In genomic region chr2:101952951-101953361, GRCm38 (mm10) we compare ENCODE assay signal across 13 mouse cellular contexts.
DNase-seq lines count a peak whose midpoint lies in the region; TF ChIP-seq lines count a peak whose summit lies in the region.
"Had no signal": no experiment of that assay in that cellular context is flagged by ENCODE, and none has a peak within 500 bp of the region (broad histone marks: within the 10 kb centered on the region; RNA-seq: fewer than 3 reads in every experiment).

No protein-coding gene starts in this region.

- peak; percentile 38 for DNase-seq in gastrocnemius, postnatal 14 days
- DNase-seq in gastrocnemius, adult 8-10 months (ENCODE audit: low spot score in 2 of 2): no peak
- DNase-seq in layer of hippocampus, adult 2 months (ENCODE audit: low spot score in 2 of 2): no peak
- DNase-seq in layer of hippocampus, adult 8-10 months (ENCODE audit: low spot score in 2 of 2): no peak
- DNase-seq in cerebellum, adult 9-11 months: peak; percentile 78
- peak; percentile 27 to 66 for DNase-seq in kidney, postnatal 25 days
- no peak for DNase-seq in lung, adult 18-20 months
- no peak for DNase-seq in layer of hippocampus, adult 11-12 months (ENCODE audit: low spot score)
- DNase-seq: lung, postnatal 36 days; retina, postnatal 1 day had no signal

- TF ChIP-seq CTCF in layer of hippocampus, adult 2 months (conservative IDR thresholded peaks at IDR 0.05): no peak

- no peak overlapping the region for H3K4me3 ChIP-seq in layer of hippocampus, adult 2 months
- H3K4me3 ChIP-seq: left cerebral cortex, adult 2 months; midbrain, embryonic 10.5 days; myocyte had no signal

- peak overlapping the region; percentile 46 for H3K27ac ChIP-seq in layer of hippocampus, adult 2 months
- H3K27ac ChIP-seq: left cerebral cortex, adult 2 months; midbrain, embryonic 10.5 days had no signal

- intact Hi-C loops in gastrocnemius, postnatal 14 days (cut with DNase I; ENCODE audit: low total_unique reads): no loop called here

Comparison
In these comparisons a context has a peak if more than half of its experiments do, and no peak if none do; other contexts are left out.
1. DNase-seq: peak in gastrocnemius, postnatal 14 days (single experiment), cerebellum, adult 9-11 months (single experiment) and kidney, postnatal 25 days (2 of 2); none in gastrocnemius, adult 8-10 months (0 of 2), layer of hippocampus, adult 2 months (0 of 2), layer of hippocampus, adult 8-10 months (0 of 2), lung, adult 18-20 months (0 of 2) and layer of hippocampus, adult 11-12 months (single experiment).